ENCODE assay signal across 9 mouse cellular contexts in genomic region chr2:165070096-165070816, GRCm38 (mm10). TPM values are rescaled to one million over a fixed set of nuclear protein-coding genes. Genes with fewer than 3 reads are reported as not detected.
A peak's percentile ranks its signal among the peaks of the same experiment; 100 is the strongest.
DNase-seq lines count a peak whose midpoint lies in the region; ATAC-seq and TF ChIP-seq lines count a peak whose summit lies in the region.
"Had no signal": no experiment of that assay in that cellular context is flagged by ENCODE, and none has a peak within 500 bp of the region (broad histone marks: within the 10 kb centered on the region; RNA-seq: fewer than 3 reads in every experiment).

No protein-coding gene starts in this region.

- TF ChIP-seq EP300 in liver, postnatal 0 days (IDR thresholded peaks at IDR 0.05; ENCODE audit: low read depth) = no peak

- no peak overlapping the region for H3K27ac ChIP-seq in heart, embryonic 10.5 days
- no peak overlapping the region for H3K27ac ChIP-seq in liver, postnatal 0 days (ENCODE audit: low read depth)
- H3K27ac ChIP-seq in neural tube, embryonic 15.5 days (replicated peaks) = no peak overlapping the region

- H3K79me3 ChIP-seq in C2C12 (ENCODE audit: low read depth) = no peaks in the 10 kb centered on the region

- TF ChIP-seq CTCF in C2C12 (IDR thresholded peaks at IDR 0.05; ENCODE audit: control insufficient read depth, insufficient read depth, insufficient read length) = peak; percentile 24
- peak; percentile 66 for TF ChIP-seq CTCF in liver, postnatal 0 days (IDR thresholded peaks at IDR 0.05; ENCODE audit: low read depth)

- no peaks in the 10 kb centered on the region for H3K36me3 ChIP-seq in C2C12 (ENCODE audit: control insufficient read depth, insufficient read depth)
- no peaks in the 10 kb centered on the region for H3K36me3 ChIP-seq in heart, embryonic 10.5 days
- H3K36me3 ChIP-seq in liver, postnatal 0 days (replicated peaks; ENCODE audit: insufficient read depth, low read length) = no peaks in the 10 kb centered on the region
- no peaks in the 10 kb centered on the region for H3K36me3 ChIP-seq in neural tube, embryonic 15.5 days

- no peak overlapping the region for H3K4me2 ChIP-seq in liver, postnatal 0 days (ENCODE audit: low read depth, low read length)
- peak overlapping the region; percentile 47 for H3K4me2 ChIP-seq in neural tube, embryonic 15.5 days

- peak; percentile 58 for DNase-seq in adipocyte (ENCODE audit: low spot score)
- peak; percentile 81 for DNase-seq in embryo, embryonic 9.5 days (ENCODE audit: extremely low spot score)
- DNase-seq in heart, embryonic 10.5 days (ENCODE audit: low spot score) = no peak
- DNase-seq in kidney, postnatal 10 days = peak; percentile 77
- peak; percentile 61 for DNase-seq in liver, postnatal 0 days

- peaks cover 15% of the 10 kb centered on the region for H3K4me1 ChIP-seq in heart, embryonic 10.5 days
- no peaks in the 10 kb centered on the region for H3K4me1 ChIP-seq in liver, postnatal 0 days (ENCODE audit: insufficient read depth)
- peaks cover 27% of the 10 kb centered on the region for H3K4me1 ChIP-seq in neural tube, embryonic 15.5 days

- WGBS in heart, embryonic 10.5 days = 22% methylated on average over 23 of the region's 23 CpGs
- 25% methylated on average over 22 of the region's 23 CpGs for WGBS in liver, postnatal 0 days (ENCODE audit: insufficient replicate concordance)
- 25% methylated on average over 23 of the region's 23 CpGs for WGBS in neural tube, embryonic 15.5 days

- H3K27me3 ChIP-seq in C2C12 (ENCODE audit: control insufficient read depth, insufficient read depth, insufficient read length) = peaks cover 48% of the 10 kb centered on the region
- peaks cover 67% of the 10 kb centered on the region for H3K27me3 ChIP-seq in heart, embryonic 10.5 days (ENCODE audit: insufficient read depth, poor library complexity, severe bottlenecking)
- peaks cover 19% of the 10 kb centered on the region; the same call in 1 of the 2 replicates for H3K27me3 ChIP-seq in liver, postnatal 0 days (ENCODE audit: insufficient read depth, low read length)
- peaks cover 39% of the 10 kb centered on the region for H3K27me3 ChIP-seq in neural tube, embryonic 15.5 days (replicated peaks)

- H3ac ChIP-seq in C2C12 (ENCODE audit: control insufficient read depth, insufficient read length, low read depth) = no peak overlapping the region

- ATAC-seq in liver, postnatal 0 days = no peak
- no peak for ATAC-seq in neural tube, embryonic 15.5 days (ENCODE audit: low FRiP score)
- no peak for ATAC-seq in erythroid progenitor cell, adult 5-6 weeks (replicated peaks; ENCODE audit: low FRiP score, poor library complexity, severe bottlenecking)

- H3K4me3 ChIP-seq in C2C12 (ENCODE audit: insufficient read depth, poor library complexity, severe bottlenecking) = no peak overlapping the region
- H3K4me3 ChIP-seq in heart, embryonic 10.5 days = peak overlapping the region; percentile 32
- no peak overlapping the region for H3K4me3 ChIP-seq in liver, postnatal 0 days (ENCODE audit: low read depth, low read length)
- H3K4me3 ChIP-seq in neural tube, embryonic 15.5 days (replicated peaks) = no peak overlapping the region

- no peak overlapping the region for H3K9ac ChIP-seq in liver, postnatal 0 days (replicated peaks)
- H3K9ac ChIP-seq in neural tube, embryonic 15.5 days (replicated peaks) = 0 out of 2 replicates have a peak overlapping the region, but pooled peaks have one; percentile 1

- no peaks in the 10 kb centered on the region for H3K9me3 ChIP-seq in heart, embryonic 10.5 days
- no peaks in the 10 kb centered on the region for H3K9me3 ChIP-seq in liver, postnatal 0 days (ENCODE audit: low read length)
- no peaks in the 10 kb centered on the region for H3K9me3 ChIP-seq in neural tube, embryonic 15.5 days (replicated peaks)

- no peaks in the 10 kb centered on the region for H3K79me2 ChIP-seq in C2C12 (ENCODE audit: control insufficient read depth, insufficient read depth)

TF ChIP-seq in C2C12, 6 proteins besides CTCF, POLR2A, EP300 and RAD21:
- TF ChIP-seq USF1 (IDR thresholded peaks at IDR 0.05; ENCODE audit: low read depth) = no peak
- no peak for TF ChIP-seq MYOD1 (IDR thresholded peaks at IDR 0.05; ENCODE audit: control insufficient read depth, insufficient read length, low read depth)
- TF ChIP-seq MAX (IDR thresholded peaks at IDR 0.05) = no peak
- TF ChIP-seq FOSL1 (IDR thresholded peaks at IDR 0.05; ENCODE audit: insufficient read depth, low read length, poor library complexity, severe bottlenecking) = no peak
- no peak for TF ChIP-seq MYOG (IDR thresholded peaks at IDR 0.05; ENCODE audit: control insufficient read depth, extremely low read depth, insufficient read length)
- TF ChIP-seq CEBPB (IDR thresholded peaks at IDR 0.05; ENCODE audit: low read depth) = no peak
TF ChIP-seq in C2C12: peak in this region for 0.

RNA-seq across cellular contexts. Expression of gene Cd40, which starts 14.8 kb away (rescaled TPM):
- 0.27 TPM for polyA plus RNA-seq in C2C12 (2012; fragmentation: generic; extraction: Trizol)
- polyA plus RNA-seq in heart, embryonic 10.5 days (2016; fragmentation: Nextera tagmentation; extraction: Ambion mirVana) = 7.8 and 11.9 TPM in 2 replicates
- 3.6 and 4.5 TPM in 2 replicates for polyA plus RNA-seq in liver, postnatal 0 days (2015; fragmentation: Nextera tagmentation; extraction: Ambion mirVana)
- 6.9 and 11.0 TPM in 2 replicates for polyA plus RNA-seq in neural tube, embryonic 15.5 days (2015; fragmentation: Nextera tagmentation; extraction: Ambion mirVana)
- 5.0 TPM in 1 of 2 replicates, not detected in the other for total RNA-seq in erythroid progenitor cell, adult 5-6 weeks (2015; ENCODE audit: low replicate concordance)
- total RNA-seq in erythroid progenitor cell, adult 5-6 weeks (2017; ENCODE audit: low replicate concordance) = 0.08 and 3.6 TPM in 2 replicates

RNA-seq across cellular contexts. Expression of gene 1700025C18Rik, which starts 20.3 kb away (rescaled TPM):
- not detected for polyA plus RNA-seq in C2C12 (2012; fragmentation: generic; extraction: Trizol)
- not detected in 2 replicates for polyA plus RNA-seq in heart, embryonic 10.5 days (2016; fragmentation: Nextera tagmentation; extraction: Ambion mirVana)
- not detected in 2 replicates for polyA plus RNA-seq in liver, postnatal 0 days (2015; fragmentation: Nextera tagmentation; extraction: Ambion mirVana)
- not detected in 2 replicates for polyA plus RNA-seq in neural tube, embryonic 15.5 days (2015; fragmentation: Nextera tagmentation; extraction: Ambion mirVana)
- total RNA-seq in erythroid progenitor cell, adult 5-6 weeks (2015; ENCODE audit: low replicate concordance) = not detected in 2 replicates
- total RNA-seq in erythroid progenitor cell, adult 5-6 weeks (2017; ENCODE audit: low replicate concordance) = not detected in 2 replicates
- total RNA-seq: gastrocnemius, postnatal 4 days had no signal

RNA-seq across cellular contexts. Expression of gene Ncoa5, which starts 35.6 kb away (rescaled TPM):
- 31.2 TPM for polyA plus RNA-seq in C2C12 (2012; fragmentation: generic; extraction: Trizol)
- polyA plus RNA-seq in heart, embryonic 10.5 days (2016; fragmentation: Nextera tagmentation; extraction: Ambion mirVana) = 52.8 and 64.2 TPM in 2 replicates
- polyA plus RNA-seq in liver, postnatal 0 days (2015; fragmentation: Nextera tagmentation; extraction: Ambion mirVana) = 7.5 and 8.1 TPM in 2 replicates
- polyA plus RNA-seq in neural tube, embryonic 15.5 days (2015; fragmentation: Nextera tagmentation; extraction: Ambion mirVana) = 85.1 TPM in 2 replicates
- 8.4 and 9.0 TPM in 2 replicates for total RNA-seq in erythroid progenitor cell, adult 5-6 weeks (2015; ENCODE audit: low replicate concordance)
- total RNA-seq in erythroid progenitor cell, adult 5-6 weeks (2017; ENCODE audit: low replicate concordance) = 13.5 and 20.0 TPM in 2 replicates
